33 mouse cellular contexts compared by ENCODE assay signal in genomic region chr4:114942112-114942511, GRCm38 (mm10). TPM values are rescaled to one million over a fixed set of nuclear protein-coding genes. Genes with fewer than 3 reads are reported as not detected.
A peak's percentile ranks its signal among the peaks of the same experiment; 100 is the strongest.
DNase-seq lines count a peak whose midpoint lies in the region; ATAC-seq lines count a peak whose summit lies in the region.
"Had no signal": no experiment of that assay in that cellular context is flagged by ENCODE, and none has a peak within 500 bp of the region (broad histone marks: within the 10 kb centered on the region; RNA-seq: fewer than 3 reads in every experiment).

No protein-coding gene starts in this region.

- H3K4me2 ChIP-seq in neural tube, embryonic 14.5 days (ENCODE audit: low read depth, low read length), result no peak overlapping the region
- no peak overlapping the region for H3K4me2 ChIP-seq in limb, embryonic 11.5 days (ENCODE audit: low read depth, severe bottlenecking)
- H3K4me2 ChIP-seq: heart, embryonic 11.5 days; liver, embryonic 15.5 days; lung, embryonic 15.5 days; midbrain, embryonic 12.5 days had no signal

- H3K27me3 ChIP-seq in heart, embryonic 10.5 days (ENCODE audit: insufficient read depth, poor library complexity, severe bottlenecking), result peaks cover 71% of the 10 kb centered on the region
- H3K27me3 ChIP-seq in neural tube, embryonic 14.5 days (ENCODE audit: control insufficient read depth, insufficient read depth, low read length), result peaks cover 10% of the 10 kb centered on the region
- H3K27me3 ChIP-seq in limb, embryonic 11.5 days (ENCODE audit: control insufficient read depth, insufficient read depth, low read length), result peaks cover 28% of the 10 kb centered on the region

- H3K4me1 ChIP-seq in heart, embryonic 10.5 days, result no peaks in the 10 kb centered on the region
- no peaks in the 10 kb centered on the region for H3K4me1 ChIP-seq in neural tube, embryonic 14.5 days (ENCODE audit: control insufficient read depth, insufficient read depth, low read length)
- peaks cover 10% of the 10 kb centered on the region for H3K4me1 ChIP-seq in limb, embryonic 11.5 days (ENCODE audit: control insufficient read depth, insufficient read depth, low read length)
- H3K4me1 ChIP-seq: liver, embryonic 15.5 days; lung, embryonic 15.5 days had no signal

- peak; percentile 47 for DNase-seq in heart, embryonic 10.5 days (ENCODE audit: low spot score)
- no peak for DNase-seq in heart, postnatal 14 days
- no peak for DNase-seq in neural tube, embryonic 10.5 days (ENCODE audit: extremely low spot score, low spot score)
- no peak for DNase-seq in limb, embryonic 11.5 days (ENCODE audit: low spot score)
- DNase-seq in right cerebral cortex, postnatal 25 days, result no peak
- no peak for DNase-seq in left cerebral cortex, adult 18-20 months (ENCODE audit: low spot score in 2 of 2)
- DNase-seq: adrenal gland, adult 8-10 months; cerebellum, adult 11-12 months; cerebellum, postnatal 10 days; gastrocnemius, postnatal 36 days; kidney, adult 11 months; kidney, postnatal 10 days; layer of hippocampus, postnatal 36 days; liver; right cerebral cortex, postnatal 14 days; spleen, adult 18-20 months; thymus, postnatal 25 days had no signal

- no peak overlapping the region for H3K9ac ChIP-seq in neural tube, embryonic 14.5 days (replicated peaks; ENCODE audit: low read depth, low read length)
- H3K9ac ChIP-seq in limb, embryonic 11.5 days (ENCODE audit: low read length), result no peak overlapping the region
- H3K9ac ChIP-seq: liver, embryonic 15.5 days; lung, embryonic 15.5 days; midbrain, embryonic 12.5 days had no signal

- 69% methylated on average over 4 of the region's 4 CpGs for WGBS in heart, embryonic 10.5 days
- WGBS in neural tube, embryonic 14.5 days, result 26% methylated on average over 4 of the region's 4 CpGs
- 33% methylated on average over 4 of the region's 4 CpGs for WGBS in limb, embryonic 11.5 days

- H3K36me3 ChIP-seq in heart, embryonic 10.5 days, result no peaks in the 10 kb centered on the region
- H3K36me3 ChIP-seq in neural tube, embryonic 14.5 days (ENCODE audit: control insufficient read depth, insufficient read depth, low read length), result no peaks in the 10 kb centered on the region
- H3K36me3 ChIP-seq in limb, embryonic 11.5 days (ENCODE audit: control insufficient read depth, insufficient read depth, low read length), result no peaks in the 10 kb centered on the region
- H3K36me3 ChIP-seq: hindbrain, embryonic 10.5 days; liver, embryonic 15.5 days; lung, embryonic 15.5 days; midbrain, embryonic 12.5 days had no signal

- ATAC-seq in neural tube, embryonic 14.5 days (ENCODE audit: low read depth), result peak; percentile 45; the same call in 1 of the 2 replicates
- 0 out of 2 replicates have a peak, but pooled peaks have one; percentile 35 for ATAC-seq in limb, embryonic 11.5 days (ENCODE audit: insufficient number of reproducible peaks, low FRiP score, low TSS enrichment, low read depth)
- ATAC-seq: hindbrain, postnatal 0 days had no signal

- no peaks in the 10 kb centered on the region for H3K9me3 ChIP-seq in heart, embryonic 10.5 days
- no peaks in the 10 kb centered on the region for H3K9me3 ChIP-seq in neural tube, embryonic 14.5 days (ENCODE audit: control insufficient read depth, low read length)
- H3K9me3 ChIP-seq in limb, embryonic 11.5 days (ENCODE audit: control insufficient read depth, low read length), result no peaks in the 10 kb centered on the region
- H3K9me3 ChIP-seq: hindbrain, embryonic 10.5 days; liver, embryonic 15.5 days; lung, embryonic 15.5 days; midbrain, embryonic 12.5 days had no signal

- intact Hi-C loops in heart, postnatal 14 days (cut with DNase I), result no loop called here

- no peak overlapping the region for H3K4me3 ChIP-seq in heart, embryonic 10.5 days
- no peak overlapping the region for H3K4me3 ChIP-seq in neural tube, embryonic 14.5 days (ENCODE audit: low read depth, low read length)
- no peak overlapping the region for H3K4me3 ChIP-seq in limb, embryonic 11.5 days (ENCODE audit: low read depth, low read length)
- H3K4me3 ChIP-seq: hindbrain, embryonic 10.5 days; liver, embryonic 15.5 days; lung, embryonic 15.5 days; midbrain, embryonic 12.5 days had no signal

- no peak overlapping the region for H3K27ac ChIP-seq in heart, embryonic 10.5 days
- H3K27ac ChIP-seq in neural tube, embryonic 14.5 days (ENCODE audit: low read depth, low read length), result no peak overlapping the region
- H3K27ac ChIP-seq in limb, embryonic 11.5 days (replicated peaks; ENCODE audit: low read depth, low read length), result no peak overlapping the region
- H3K27ac ChIP-seq: hindbrain, embryonic 10.5 days; hindbrain, postnatal 0 days; liver, embryonic 15.5 days; lung, embryonic 15.5 days; macrophage; midbrain, embryonic 12.5 days had no signal

RNA-seq across cellular contexts. Expression of gene Foxe3, which starts 16.3 kb away (rescaled TPM):
- polyA plus RNA-seq in heart, embryonic 10.5 days (2016; fragmentation: Nextera tagmentation; extraction: Ambion mirVana), result 0.62 TPM in 1 of 2 replicates, not detected in the other
- not detected for total RNA-seq in heart, postnatal 14 days (2021)
- not detected in 2 replicates for polyA plus RNA-seq in neural tube, embryonic 14.5 days (2014; fragmentation: Nextera tagmentation; extraction: Ambion mirVana)
- not detected in 2 replicates for polyA plus RNA-seq in limb, embryonic 11.5 days (2014; fragmentation: Nextera tagmentation; extraction: Ambion mirVana)
- not detected for total RNA-seq in left cerebral cortex, adult 18-20 months (2021)
- total RNA-seq: gastrocnemius, adult 18-20 months; gastrocnemius, postnatal 36 days; hindbrain, postnatal 0 days; layer of hippocampus, adult 8-10 months; layer of hippocampus, postnatal 36 days; left cerebral cortex, postnatal 14 days; MEL; monocyte, adult 5-6 weeks had no signal
- polyA plus RNA-seq: C2C12; heart, embryonic 11.5 days; heart, postnatal 0 days; hindbrain, postnatal 0 days; liver, embryonic 15.5 days; lung, embryonic 15.5 days; macrophage; neural tube, embryonic 11.5 days had no signal

RNA-seq across cellular contexts. Expression of gene Foxd2, which starts 33.4 kb away (rescaled TPM):
- 0.42 and 1.3 TPM in 2 replicates for polyA plus RNA-seq in heart, embryonic 10.5 days (2016; fragmentation: Nextera tagmentation; extraction: Ambion mirVana)
- total RNA-seq in heart, postnatal 14 days (2021), result under 1 TPM; 0.38 to 0.39 TPM
- polyA plus RNA-seq in neural tube, embryonic 14.5 days (2014; fragmentation: Nextera tagmentation; extraction: Ambion mirVana), result not detected in 2 replicates
- 0.20 and 0.67 TPM in 2 replicates for polyA plus RNA-seq in limb, embryonic 11.5 days (2014; fragmentation: Nextera tagmentation; extraction: Ambion mirVana)
- total RNA-seq in left cerebral cortex, adult 18-20 months (2021), result under 1 TPM; 0.58 to 0.91 TPM
- polyA plus RNA-seq: liver, embryonic 15.5 days had no signal

RNA-seq across cellular contexts. Expression of gene Cmpk1, which starts 44.9 kb away (rescaled TPM):
- 59.6 and 64.4 TPM in 2 replicates for polyA plus RNA-seq in heart, embryonic 10.5 days (2016; fragmentation: Nextera tagmentation; extraction: Ambion mirVana)
- total RNA-seq in heart, postnatal 14 days (2021), result 10 to 100 TPM; 43.7 to 46.9 TPM
- 207 and 221 TPM in 2 replicates for polyA plus RNA-seq in neural tube, embryonic 14.5 days (2014; fragmentation: Nextera tagmentation; extraction: Ambion mirVana)
- 83.6 and 87.4 TPM in 2 replicates for polyA plus RNA-seq in limb, embryonic 11.5 days (2014; fragmentation: Nextera tagmentation; extraction: Ambion mirVana)
- total RNA-seq in left cerebral cortex, adult 18-20 months (2021), result 10 to 100 TPM; 68.2 to 79.4 TPM

RNA-seq across cellular contexts. Expression of gene Stil, which starts 57.8 kb away (rescaled TPM):
- polyA plus RNA-seq in heart, embryonic 10.5 days (2016; fragmentation: Nextera tagmentation; extraction: Ambion mirVana), result 13.0 and 13.5 TPM in 2 replicates
- 1 to 10 TPM in 1 of 2 experiments, under 1 TPM in 1; 0.67 to 1.5 TPM for total RNA-seq in heart, postnatal 14 days (2021)
- 1.3 and 2.6 TPM in 2 replicates for polyA plus RNA-seq in neural tube, embryonic 14.5 days (2014; fragmentation: Nextera tagmentation; extraction: Ambion mirVana)
- 20.1 and 23.0 TPM in 2 replicates for polyA plus RNA-seq in limb, embryonic 11.5 days (2014; fragmentation: Nextera tagmentation; extraction: Ambion mirVana)
- under 1 TPM; 0.59 to 0.63 TPM for total RNA-seq in left cerebral cortex, adult 18-20 months (2021)
- total RNA-seq: gastrocnemius, adult 18-20 months had no signal
